Comparison of ENCODE assay signal across 24 mouse cellular contexts in genomic region chr4:145143533-145143932, GRCm38 (mm10). TPM values are rescaled to one million over a fixed set of nuclear protein-coding genes. Genes with fewer than 3 reads are reported as not detected.
DNase-seq lines count a peak whose midpoint lies in the region; ATAC-seq and TF ChIP-seq lines count a peak whose summit lies in the region.
"Had no signal": no experiment of that assay in that cellular context is flagged by ENCODE, and none has a peak within 500 bp of the region (broad histone marks: within the 10 kb centered on the region; RNA-seq: fewer than 3 reads in every experiment).

No protein-coding gene starts in this region.

- TF ChIP-seq CTCF in G1E (IDR thresholded peaks at IDR 0.05; ENCODE audit: low read depth, low read length) = no peak

- no peak overlapping the region for H3K9ac ChIP-seq in heart, embryonic 12.5 days
- H3K9ac ChIP-seq: forebrain, embryonic 13.5 days; forebrain, postnatal 0 days; hindbrain, embryonic 14.5 days; intestine, embryonic 15.5 days had no signal

- H3K4me2 ChIP-seq in heart, embryonic 12.5 days = no peak overlapping the region
- H3K4me2 ChIP-seq: forebrain, embryonic 13.5 days; hindbrain, embryonic 14.5 days; intestine, embryonic 15.5 days had no signal

- peak; percentile 85 for DNase-seq in heart, adult 11 months
- DNase-seq in G1E (ENCODE audit: low spot score) = no peak
- no peak for DNase-seq in lung, adult 18-20 months
- DNase-seq in c-Kit-positive CD71-positive TER-119-positive erythroid progenitor cells, embryonic 14.5 days (ENCODE audit: low spot score) = no peak
- DNase-seq: adrenal gland, adult 2 months; adrenal gland, postnatal 25 days; B cell, adult 2 months; cerebellum, adult 11 months; cerebellum, adult 9-10 months; cerebellum, postnatal 36 days; forebrain, postnatal 0 days; gastrocnemius, postnatal 14 days; heart, adult 18-20 months; kidney, adult 18-20 months had no signal

- H3K27ac ChIP-seq in heart, embryonic 12.5 days (ENCODE audit: poor library complexity, severe bottlenecking) = no peak overlapping the region
- H3K27ac ChIP-seq: embryonic facial prominence, embryonic 10.5 days; forebrain, embryonic 13.5 days; heart, embryonic 10.5 days; hindbrain, embryonic 10.5 days; hindbrain, embryonic 14.5 days; intestine, embryonic 15.5 days had no signal

- H3K4me1 ChIP-seq in heart, embryonic 12.5 days (replicated peaks) = peaks cover 11% of the 10 kb centered on the region
- peaks cover 18% of the 10 kb centered on the region for H3K4me1 ChIP-seq in G1E (ENCODE audit: insufficient read depth, low read depth, low read length)
- H3K4me1 ChIP-seq: embryonic facial prominence, embryonic 10.5 days; forebrain, embryonic 13.5 days; hindbrain, embryonic 10.5 days; intestine, embryonic 15.5 days had no signal

- no peaks in the 10 kb centered on the region for H3K27me3 ChIP-seq in heart, embryonic 12.5 days (replicated peaks)
- H3K27me3 ChIP-seq in G1E (ENCODE audit: insufficient read depth, low read length) = no peaks in the 10 kb centered on the region
- H3K27me3 ChIP-seq: forebrain, embryonic 13.5 days; intestine, embryonic 15.5 days had no signal

- WGBS in heart, embryonic 12.5 days = 62% methylated on average over 5 of the region's 5 CpGs

- no peaks in the 10 kb centered on the region for H3K9me3 ChIP-seq in heart, embryonic 12.5 days (replicated peaks)
- H3K9me3 ChIP-seq in G1E (replicated peaks) = no peaks in the 10 kb centered on the region
- H3K9me3 ChIP-seq: embryonic facial prominence, embryonic 10.5 days; forebrain, embryonic 13.5 days; heart, embryonic 10.5 days; hindbrain, embryonic 10.5 days; intestine, embryonic 15.5 days had no signal

- no peak overlapping the region for H3K4me3 ChIP-seq in heart, embryonic 12.5 days
- no peak overlapping the region for H3K4me3 ChIP-seq in G1E (ENCODE audit: low read depth, low read length)
- H3K4me3 ChIP-seq: embryonic facial prominence, embryonic 10.5 days; forebrain, embryonic 13.5 days; heart, embryonic 10.5 days; hindbrain, embryonic 10.5 days; intestine, embryonic 15.5 days had no signal

- peaks cover 76% of the 10 kb centered on the region for H3K36me3 ChIP-seq in heart, embryonic 12.5 days
- H3K36me3 ChIP-seq in G1E (replicated peaks) = peaks cover 92% of the 10 kb centered on the region

- no peak for ATAC-seq in heart, embryonic 12.5 days (ENCODE audit: insufficient number of reproducible peaks, low FRiP score)
- peak; percentile 59 for ATAC-seq in G1E (ENCODE audit: extremely low read depth, insufficient number of reproducible peaks, low FRiP score, poor library complexity, severe bottlenecking)
- peak; percentile 67 for ATAC-seq in common myeloid progenitor, adult 5-6 weeks (replicated peaks; ENCODE audit: low read depth, poor library complexity, severe bottlenecking)
- ATAC-seq in megakaryocyte progenitor cell, adult 5-6 weeks (replicated peaks; ENCODE audit: poor library complexity) = peak; percentile 51
- ATAC-seq: CD4-positive, CD25-positive, alpha-beta regulatory T cell, adult 4 months; forebrain, embryonic 13.5 days; forebrain, postnatal 0 days; intestine, embryonic 15.5 days had no signal

RNA-seq across cellular contexts. Expression of gene Vps13d, which starts 51.3 kb away (rescaled TPM):
- polyA plus RNA-seq in heart, embryonic 12.5 days (2016; fragmentation: Nextera tagmentation; extraction: Ambion mirVana) = 7.6 and 9.5 TPM in 2 replicates
- total RNA-seq in G1E (2014; fragmentation: Nextera tagmentation) = 38.8 and 38.9 TPM in 2 replicates
- total RNA-seq in G1E (2017) = 27.6 and 34.7 TPM in 2 replicates
- polyA plus RNA-seq in G1E (2012) = 4.5 and 7.7 TPM in 2 replicates
- 26.6 and 41.7 TPM in 2 replicates for total RNA-seq in common myeloid progenitor, adult 5-6 weeks (2017)
- 19.9 and 22.3 TPM in 2 replicates for total RNA-seq in megakaryocyte progenitor cell, adult 5-6 weeks (2015)
- total RNA-seq in megakaryocyte progenitor cell, adult 5-6 weeks (2017) = 45.6 and 51.2 TPM in 2 replicates
